Mouse (Mus musculus): ENCODE data around the gene Uck2.

DNA sequence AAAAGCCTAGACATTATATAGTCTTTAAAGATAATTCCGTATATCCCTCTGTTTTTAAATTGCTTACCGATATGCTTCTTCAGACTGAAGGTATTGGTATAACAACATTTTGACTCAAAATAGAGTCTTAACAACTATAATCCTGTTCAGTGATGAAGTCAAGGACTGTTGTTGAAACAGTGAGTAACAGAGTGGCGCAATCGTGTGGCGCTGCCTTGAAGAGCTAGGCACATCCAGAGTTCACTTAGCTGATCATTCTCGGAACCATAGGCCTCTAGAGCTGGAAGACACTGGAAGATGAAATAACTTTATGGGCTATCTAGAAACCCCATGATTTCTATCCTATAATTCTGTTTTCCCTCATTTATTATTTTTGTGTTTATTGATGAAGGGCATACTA is 36.6 kb upstream of the Uck2 start:
- TF ChIP-seq POLR2A (IDR thresholded peaks at IDR 0.05; ENCODE audit: insufficient read depth, low read depth, low read length) (no peak), CTCF (IDR thresholded peaks at IDR 0.05; ENCODE audit: insufficient read depth, low read depth, low read length) (no peak)
